Mouse (Mus musculus): ENCODE results near the gene Wnt5a.

- TF ChIP-seq CTCF (IDR thresholded peaks at IDR 0.05; ENCODE audit: borderline replicate concordance, insufficient read depth, low read length): no peak
- TF ChIP-seq POLR2A (IDR thresholded peaks at IDR 0.05; ENCODE audit: low read depth, low read length): no peak
Measured at GRCm38 (mm10) chr14:28561861-28562260, 57.3 kb downstream of the Wnt5a start.

All from embryonic fibroblast, embryonic 13.5 days (primary cell).